Mouse (Mus musculus) limb, embryonic 12.5 days (tissue): ENCODE results near the gene Dnajb7. TPM values are rescaled to one million over a fixed set of nuclear protein-coding genes. Genes with fewer than 3 reads are reported as not detected.

Experiments
- ATAC-seq: fragments of 200-750 bp; cut with Nextera tagmentation; 2 replicates; pipeline ENCODE4 v1.8.0; 2017; ENCODE audit warnings: low read depth, moderate TSS enrichment; ENCODE audit not compliant: insufficient number of reproducible peaks, insufficient read depth, low FRiP score, low TSS enrichment
- H3K27ac ChIP-seq: fragments of 300-500 bp; sonication (generic); 2 replicates; pipeline ENCODE4 v1.5.1; 2016; ENCODE audit warnings: mild to moderate bottlenecking, moderate library complexity
- H3K27me3 ChIP-seq: fragments of 300-500 bp; sonication (generic); 2 replicates; pipeline ENCODE4 v1.6.1; 2016; ENCODE audit warnings: mild to moderate bottlenecking, moderate library complexity
- H3K36me3 ChIP-seq: fragments of 300-500 bp; sonication (generic); 2 replicates; pipeline ENCODE4 v1.6.1; 2016; ENCODE audit warnings: mild to moderate bottlenecking, moderate library complexity
- H3K4me1 ChIP-seq: fragments of 300-500 bp; sonication (generic); replicated peaks from 2 replicates; pipeline ENCODE4 v1.6.1; 2016
- H3K4me2 ChIP-seq: fragments of 300-500 bp; sonication (generic); 2 replicates; pipeline ENCODE4 v1.6.1; 2016; ENCODE audit warnings: mild to moderate bottlenecking, moderate library complexity
- H3K4me3 ChIP-seq: fragments of 300-500 bp; sonication (generic); replicated peaks from 2 replicates; pipeline ENCODE4 v1.5.1; 2016; ENCODE audit warnings: mild to moderate bottlenecking
- H3K9ac ChIP-seq: fragments of 300-500 bp; sonication (generic); replicated peaks from 2 replicates; pipeline ENCODE4 v1.6.1; 2016; ENCODE audit warnings: mild to moderate bottlenecking, moderate library complexity
- H3K9me3 ChIP-seq: fragments of 300-500 bp; sonication (generic); 2 replicates; pipeline ENCODE4 v1.6.1; 2016; ENCODE audit warnings: mild to moderate bottlenecking, moderate library complexity
- WGBS: fragments of 180-500 bp; shearing (Covaris S2); methylation state at CpG from one replicate; pipeline ENCODE4 v1.1.7; 2016; 5-methylcytosine and 5-hydroxymethylcytosine counted together
- polyA plus RNA-seq: library from polyadenylated mRNA; unstranded; fragments of >200 nt; fragmentation: Nextera tagmentation; extraction: Ambion mirVana; gene quantifications from 2 replicates; pipeline ENCODE4 v1.2.1, GENCODE M21; 2016

Dnajb7 gene
- polyA plus RNA-seq, 1 experiment from 2014 or later, result 3.4 TPM

- ATAC-seq, result peak; percentile 99
- WGBS, result under 1% methylated on average over 50 of the region's 50 CpGs
Measured at GRCm38 (mm10) chr15:81399638-81400315, 8.3 kb downstream of the Dnajb7 start, which contains the start of the genes St13 and Xpnpep3. St13 (minus strand) TSS chr15:81400077. Xpnpep3 (plus strand) TSS chr15:81400138.

GRCm38 (mm10) chr15:81399297-81399637, 8.8 kb downstream of the Dnajb7 start:
- Histone ChIP-seq H3K9ac (peak overlapping the region; percentile 91), H3K27me3 (no peaks in the 10 kb centered on the region), H3K9me3 (no peaks in the 10 kb centered on the region), H3K4me1 (peaks cover 22% of the 10 kb centered on the region), H3K36me3 (no peaks in the 10 kb centered on the region), H3K4me2 (peak overlapping the region; percentile 82), H3K27ac (peak overlapping the region; percentile 93), H3K4me3 (peak overlapping the region; percentile 92)
- WGBS, result under 1% methylated on average over 21 of the region's 21 CpGs
- ATAC-seq, result no peak; the same call in 1 of the 2 replicates

More at GRCm38 (mm10) chr15:81399638-81400315, 8.3 kb downstream of the Dnajb7 start, which contains the start of the genes St13 and Xpnpep3:
- no peaks in the 10 kb centered on the region for H3K9me3 ChIP-seq
- no peaks in the 10 kb centered on the region for H3K36me3 ChIP-seq
- peak within 1 kb of the TSS; percentile 82 for H3K4me2 ChIP-seq
- peaks cover 22% of the 10 kb centered on the region for H3K4me1 ChIP-seq
- peak within 1 kb of the TSS; percentile 92 for H3K4me3 ChIP-seq
- H3K9ac ChIP-seq, result peak within 1 kb of the TSS; percentile 91
- no peaks in the 10 kb centered on the region for H3K27me3 ChIP-seq
- peak within 1 kb of the TSS; percentile 93 for H3K27ac ChIP-seq

GRCm38 (mm10) chr15:81398189-81398588, 9.9 kb downstream of the Dnajb7 start:
- H3K9me3 ChIP-seq, result no peaks in the 10 kb centered on the region
- H3K4me1 ChIP-seq, result peaks cover 22% of the 10 kb centered on the region
- H3K27me3 ChIP-seq, result no peaks in the 10 kb centered on the region
- H3K4me2 ChIP-seq, result peak overlapping the region; percentile 82
- peaks cover 8% of the 10 kb centered on the region; the same call in 1 of the 2 replicates for H3K36me3 ChIP-seq
- peak overlapping the region; percentile 91; the same call in 1 of the 2 replicates for H3K9ac ChIP-seq
- no peak overlapping the region for H3K27ac ChIP-seq
- peak overlapping the region; percentile 92 for H3K4me3 ChIP-seq
- ATAC-seq, result no peak

- no peak for ATAC-seq
- H3K27ac ChIP-seq, result no peak overlapping the region
- peaks cover 37% of the 10 kb centered on the region for H3K36me3 ChIP-seq
- H3K9ac ChIP-seq, result no peak overlapping the region
- H3K9me3 ChIP-seq, result no peaks in the 10 kb centered on the region
- no peak overlapping the region for H3K4me2 ChIP-seq
- WGBS, result 94% methylated on average over 8 of the region's 8 CpGs
- no peaks in the 10 kb centered on the region for H3K27me3 ChIP-seq
- H3K4me1 ChIP-seq, result peaks cover 12% of the 10 kb centered on the region
- no peak overlapping the region for H3K4me3 ChIP-seq
Measured at GRCm38 (mm10) chr15:81394211-81394915, 13.7 kb downstream of the Dnajb7 start.

GRCm38 (mm10) chr15:81392997-81393396, 15.1 kb downstream of the Dnajb7 start:
- Histone ChIP-seq H3K9ac (no peak overlapping the region), H3K9me3 (no peaks in the 10 kb centered on the region), H3K4me2 (no peak overlapping the region), H3K4me1 (peaks cover 11% of the 10 kb centered on the region), H3K27me3 (no peaks in the 10 kb centered on the region), H3K4me3 (no peak overlapping the region), H3K36me3 (peaks cover 50% of the 10 kb centered on the region), H3K27ac (no peak overlapping the region)
- ATAC-seq, result no peak

- peaks cover 99% of the 10 kb centered on the region for H3K36me3 ChIP-seq
Measured at GRCm38 (mm10) chr15:81386327-81386726, 21.8 kb downstream of the Dnajb7 start.

GRCm38 (mm10) chr15:81378845-81379244, 29.3 kb downstream of the Dnajb7 start:
- 84% methylated on average over 2 of the region's 2 CpGs for WGBS
- no peak for ATAC-seq
- H3K36me3 ChIP-seq, result peaks cover 85% of the 10 kb centered on the region
- no peak overlapping the region for H3K27ac ChIP-seq
- no peak overlapping the region for H3K9ac ChIP-seq
- H3K4me3 ChIP-seq, result no peak overlapping the region
- H3K4me1 ChIP-seq, result no peaks in the 10 kb centered on the region
- H3K27me3 ChIP-seq, result no peaks in the 10 kb centered on the region
- no peaks in the 10 kb centered on the region for H3K9me3 ChIP-seq
- no peak overlapping the region for H3K4me2 ChIP-seq

More at GRCm38 (mm10) chr15:81386327-81386726, 21.8 kb downstream of the Dnajb7 start:
- Histone ChIP-seq H3K27me3 (no peaks in the 10 kb centered on the region), H3K9me3 (no peaks in the 10 kb centered on the region), H3K4me1 (no peaks in the 10 kb centered on the region), H3K4me3 (no peak overlapping the region), H3K4me2 (no peak overlapping the region), H3K27ac (no peak overlapping the region), H3K9ac (no peak overlapping the region)
- WGBS, result 93% methylated on average over 5 of the region's 5 CpGs
- ATAC-seq, result no peak

GRCm38 (mm10) chr15:81374621-81375020, 33.5 kb downstream of the Dnajb7 start:
- Histone ChIP-seq H3K36me3 (peaks cover 82% of the 10 kb centered on the region), H3K27me3 (no peaks in the 10 kb centered on the region), H3K9ac (no peak overlapping the region), H3K27ac (no peak overlapping the region), H3K4me3 (no peak overlapping the region), H3K4me1 (no peaks in the 10 kb centered on the region), H3K4me2 (no peak overlapping the region), H3K9me3 (no peaks in the 10 kb centered on the region)
- no peak for ATAC-seq
- 90% methylated on average over 11 of the region's 11 CpGs for WGBS

- no peak overlapping the region for H3K27ac ChIP-seq
- no peaks in the 10 kb centered on the region for H3K4me1 ChIP-seq
- H3K36me3 ChIP-seq, result peaks cover 93% of the 10 kb centered on the region
- WGBS, result 83% methylated on average over 1 of the region's 1 CpGs
- no peak overlapping the region for H3K4me3 ChIP-seq
- ATAC-seq, result no peak
- no peaks in the 10 kb centered on the region for H3K9me3 ChIP-seq
- H3K27me3 ChIP-seq, result no peaks in the 10 kb centered on the region
- H3K4me2 ChIP-seq, result no peak overlapping the region
- H3K9ac ChIP-seq, result no peak overlapping the region
Measured at GRCm38 (mm10) chr15:81370356-81370755, 37.7 kb downstream of the Dnajb7 start.

GRCm38 (mm10) chr15:81368601-81369000, 39.5 kb downstream of the Dnajb7 start:
- no peaks in the 10 kb centered on the region for H3K4me1 ChIP-seq
- no peak for ATAC-seq
- no peak overlapping the region for H3K4me3 ChIP-seq
- no peaks in the 10 kb centered on the region for H3K9me3 ChIP-seq
- WGBS, result 82% methylated on average over 1 of the region's 1 CpGs
- no peak overlapping the region for H3K27ac ChIP-seq
- no peaks in the 10 kb centered on the region for H3K27me3 ChIP-seq
- no peak overlapping the region for H3K9ac ChIP-seq
- no peak overlapping the region for H3K4me2 ChIP-seq
- H3K36me3 ChIP-seq, result peaks cover 96% of the 10 kb centered on the region

GRCm38 (mm10) chr15:81366241-81366640, 41.9 kb downstream of the Dnajb7 start:
- ATAC-seq, result no peak
- Histone ChIP-seq H3K4me3 (no peak overlapping the region), H3K4me2 (no peak overlapping the region), H3K9ac (no peak overlapping the region), H3K36me3 (peaks cover 85% of the 10 kb centered on the region), H3K4me1 (peaks cover 4% of the 10 kb centered on the region), H3K27ac (no peak overlapping the region), H3K27me3 (no peaks in the 10 kb centered on the region), H3K9me3 (no peaks in the 10 kb centered on the region)
- 82% methylated on average over 4 of the region's 4 CpGs for WGBS
